Mouse (Mus musculus): ENCODE results near the gene L3mbtl1. TPM values are rescaled to one million over a fixed set of nuclear protein-coding genes. Genes with fewer than 3 reads are reported as not detected.
"Not testable (repeated sequence)": the region's sequence is repeated elsewhere in the genome, so short reads cannot be mapped to it uniquely, and the experiment has no call there.

Gene L3mbtl1
- polyA plus RNA-seq (2012; rRNA removed) = 0.17 and 0.19 TPM in 2 replicates

- no peak for DNase-seq (ENCODE audit: low read depth, low spot score)
- under 1% methylated on average over 40 of the region's 40 CpGs for WGBS
Observed at GRCm38 (mm10) chr2:162943148-162943846, at the start of gene L3mbtl1. Gene L3mbtl1, plus strand, starts transcription at chr2:162943472.

GRCm38 (mm10) chr2:162899256-162899655 lies 44.0 kb upstream of the L3mbtl1 start:
- 86% methylated on average over 20 of the region's 20 CpGs for WGBS
- not testable (repeated sequence) for DNase-seq (ENCODE audit: low read depth, low spot score)

GRCm38 (mm10) chr2:162899880-162900589 lies 43.2 kb upstream of the L3mbtl1 start:
- no peak for DNase-seq (ENCODE audit: low read depth, low spot score)
- whole genome bisulfite sequencing = 54% methylated on average over 12 of the region's 12 CpGs

- 39% methylated on average over 2 of the region's 2 CpGs for WGBS
- DNase-seq (ENCODE audit: low read depth, low spot score) = no peak
Observed at GRCm38 (mm10) chr2:162900590-162900916, 42.7 kb upstream of the L3mbtl1 start.

- DNase-seq (ENCODE audit: low read depth, low spot score) = no peak
Observed at GRCm38 (mm10) chr2:162905902-162906301, 37.4 kb upstream of the L3mbtl1 start.

GRCm38 (mm10) chr2:162908052-162908491 lies 35.2 kb upstream of the L3mbtl1 start:
- no peak for DNase-seq (ENCODE audit: low read depth, low spot score)
- WGBS = 44% methylated on average over 16 of the region's 16 CpGs

More at GRCm38 (mm10) chr2:162905902-162906301, 37.4 kb upstream of the L3mbtl1 start:
- WGBS = 54% methylated on average over 4 of the region's 4 CpGs

GRCm38 (mm10) chr2:162914040-162914439 lies 29.2 kb upstream of the L3mbtl1 start:
- 45% methylated on average over 3 of the region's 3 CpGs for WGBS
- DNase-seq (ENCODE audit: low read depth, low spot score) = no peak

GRCm38 (mm10) chr2:162914519-162914918 lies 28.8 kb upstream of the L3mbtl1 start:
- 50% methylated on average over 2 of the region's 2 CpGs for WGBS
- DNase-seq (ENCODE audit: low read depth, low spot score) = no peak

GRCm38 (mm10) chr2:162919926-162920325 lies 23.3 kb upstream of the L3mbtl1 start:
- DNase-seq (ENCODE audit: low read depth, low spot score) = no peak
- 17% methylated on average over 5 of the region's 5 CpGs for WGBS

- DNase-seq (ENCODE audit: low read depth, low spot score) = no peak
- 8% methylated on average over 6 of the region's 6 CpGs for WGBS
Observed at GRCm38 (mm10) chr2:162922183-162922582, 21.1 kb upstream of the L3mbtl1 start.

- no peak for DNase-seq (ENCODE audit: low read depth, low spot score)
- WGBS = 76% methylated on average over 5 of the region's 5 CpGs
Observed at GRCm38 (mm10) chr2:162922834-162923233, 20.4 kb upstream of the L3mbtl1 start.

GRCm38 (mm10) chr2:162924126-162924525 lies 19.1 kb upstream of the L3mbtl1 start:
- 65% methylated on average over 5 of the region's 5 CpGs for WGBS
- no peak for DNase-seq (ENCODE audit: low read depth, low spot score)

- DNase-seq (ENCODE audit: low read depth, low spot score) = no peak
- 67% methylated on average over 3 of the region's 3 CpGs for WGBS
Observed at GRCm38 (mm10) chr2:162927918-162928585, 15.2 kb upstream of the L3mbtl1 start.

GRCm38 (mm10) chr2:162929704-162930103 lies 13.6 kb upstream of the L3mbtl1 start:
- WGBS = 74% methylated on average over 3 of the region's 3 CpGs

GRCm38 (mm10) chr2:162930516-162931122 lies 12.7 kb upstream of the L3mbtl1 start:
- WGBS = under 1% methylated on average over 18 of the region's 18 CpGs
- no peak for DNase-seq (ENCODE audit: low read depth, low spot score)

More at GRCm38 (mm10) chr2:162929704-162930103, 13.6 kb upstream of the L3mbtl1 start:
- DNase-seq (ENCODE audit: low read depth, low spot score) = no peak

GRCm38 (mm10) chr2:162931123-162931673 lies 12.1 kb upstream of the L3mbtl1 start, which contains the start of gene Srsf6:
Gene Srsf6, plus strand, starts transcription at chr2:162931528.
- DNase-seq (ENCODE audit: low read depth, low spot score) = peak; percentile 76
- under 1% methylated on average over 68 of the region's 68 CpGs for WGBS

GRCm38 (mm10) chr2:162931674-162932650 lies 11.3 kb upstream of the L3mbtl1 start:
- under 1% methylated on average over 103 of the region's 103 CpGs for WGBS
- DNase-seq (ENCODE audit: low read depth, low spot score) = no peak

- WGBS = 31% methylated on average over 4 of the region's 4 CpGs
- no peak for DNase-seq (ENCODE audit: low read depth, low spot score)
Observed at GRCm38 (mm10) chr2:162932706-162933105, 10.6 kb upstream of the L3mbtl1 start.
